Mouse (Mus musculus): Measurements from ENCODE around the gene Ano2. TPM values are rescaled to one million over a fixed set of nuclear protein-coding genes. Genes with fewer than 3 reads are reported as not detected.

Ano2 gene
- total RNA-seq, 2 experiments from 2014 or later: not detected

DNA sequence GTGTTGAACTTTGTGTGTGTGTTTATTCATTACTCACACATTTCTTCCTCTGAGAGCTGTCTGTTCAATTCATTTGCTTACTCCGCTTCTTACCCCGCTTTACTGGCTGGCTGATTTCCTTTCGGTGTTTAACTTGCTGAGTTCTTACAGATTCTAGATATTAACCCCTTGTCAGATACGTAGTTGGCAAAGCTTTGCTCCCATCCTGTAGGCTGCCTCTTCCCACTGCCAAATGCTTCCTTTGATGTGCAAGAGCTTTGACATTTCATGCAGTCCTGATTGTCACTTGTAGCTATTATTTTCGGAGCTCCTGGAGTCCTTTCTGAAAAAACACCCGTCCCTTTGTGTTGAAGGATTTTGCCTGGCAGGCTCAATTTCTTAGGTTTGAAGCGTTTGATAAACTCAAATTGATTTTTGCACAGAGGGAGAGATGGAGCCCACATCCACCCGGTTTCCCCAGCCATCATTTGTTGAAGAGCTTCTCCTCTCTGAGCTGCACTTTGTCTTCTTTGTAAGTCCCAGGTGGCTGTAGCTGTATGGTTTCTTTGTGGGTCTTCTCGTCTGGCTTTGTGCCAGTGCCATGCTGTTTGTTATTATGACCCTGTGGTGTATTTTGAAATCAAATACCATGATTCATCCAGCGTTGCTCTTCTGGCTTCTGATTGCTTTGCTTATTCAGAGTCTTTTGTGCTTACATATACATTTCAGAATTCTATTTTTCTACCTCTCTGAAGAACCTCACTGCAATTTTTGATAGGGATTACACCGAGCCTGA, 47.5 kb downstream of the Ano2 start:
- intact Hi-C loops (cut with DNase I): no loop called here
- no peak for DNase-seq (ENCODE audit: low spot score)

DNA sequence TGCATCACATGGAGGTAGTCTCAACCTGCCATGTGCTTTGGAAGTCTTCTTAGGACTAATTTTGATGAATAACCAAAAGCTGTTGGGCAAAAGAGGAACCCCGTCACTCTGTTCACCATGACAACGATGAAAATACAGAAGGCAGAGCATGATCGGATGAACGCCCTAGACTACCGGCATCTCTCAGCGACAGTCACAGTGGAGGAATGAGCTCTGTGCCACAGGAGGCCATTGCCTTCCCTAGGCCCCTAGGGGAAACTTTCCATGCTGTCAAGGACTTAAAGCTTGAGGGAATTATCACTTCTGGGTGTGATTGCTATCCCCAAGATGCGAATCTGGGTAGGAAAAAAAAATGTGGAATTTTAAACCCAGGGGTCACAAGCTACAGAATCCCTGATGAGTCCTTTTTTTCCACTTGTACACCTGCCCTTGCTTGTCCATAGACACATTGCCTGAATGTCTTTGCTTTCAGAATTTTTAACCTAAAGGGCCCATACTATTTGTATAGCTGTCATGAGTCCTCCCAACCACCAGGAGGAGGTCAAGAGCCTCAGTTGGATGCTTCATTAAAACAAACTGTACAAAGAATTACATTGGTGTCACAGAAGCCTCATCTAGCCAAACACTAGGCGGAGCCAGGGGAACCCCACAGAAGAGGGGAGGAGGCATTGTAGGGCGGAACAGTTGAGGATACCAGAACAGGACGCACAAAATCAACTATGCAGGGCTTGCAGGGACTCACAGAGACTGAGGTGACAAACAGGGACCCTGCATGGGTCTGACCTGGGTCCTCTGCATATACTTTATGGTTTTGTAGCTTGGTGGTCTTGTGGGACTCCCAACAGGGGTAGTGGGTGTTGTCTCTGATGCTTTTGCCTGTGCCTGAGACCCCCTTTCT, 53.2 kb downstream of the Ano2 start:
- DNase-seq (ENCODE audit: low spot score): no peak
- intact Hi-C loops (cut with DNase I): loop anchor here (5.0 to 10.0 kb wide), 2 partner anchors 301 to 429 kb away; no protein-coding TSS in a partner anchor

DNA sequence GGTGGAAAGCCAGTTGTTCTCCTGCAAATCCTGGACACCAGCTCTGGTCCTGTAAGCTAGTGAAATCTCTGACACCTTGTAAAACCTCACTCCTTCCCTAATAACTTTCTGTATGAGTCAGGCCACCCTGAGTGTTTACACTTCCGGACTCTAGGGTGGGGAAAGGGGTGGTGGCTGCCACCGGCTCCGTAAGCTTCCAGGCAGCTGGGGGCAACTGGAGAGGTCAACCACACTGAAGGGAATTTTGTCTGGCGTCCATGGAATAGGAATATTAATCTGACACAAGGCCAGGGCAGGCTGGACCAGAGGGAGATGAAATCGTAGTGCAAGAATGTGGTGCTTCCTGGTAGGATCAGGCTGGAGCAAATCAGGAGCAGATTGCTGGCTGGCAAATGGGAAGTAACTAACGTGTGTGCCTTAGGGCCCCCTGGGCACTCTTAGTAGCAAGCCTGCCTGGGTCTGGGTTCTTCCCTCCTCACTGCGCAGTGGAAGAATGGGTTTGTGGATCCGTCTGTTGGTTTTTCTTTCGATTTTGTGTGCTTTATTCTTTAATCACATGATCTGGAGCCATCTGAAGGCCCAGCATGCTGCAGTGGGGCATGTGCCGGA, 57.2 kb downstream of the Ano2 start:
- DNase-seq (ENCODE audit: low spot score): no peak
- intact Hi-C loops (cut with DNase I): loop anchor here (10.0 kb wide), 1 partner anchor 297 kb away; no protein-coding TSS in a partner anchor

DNA sequence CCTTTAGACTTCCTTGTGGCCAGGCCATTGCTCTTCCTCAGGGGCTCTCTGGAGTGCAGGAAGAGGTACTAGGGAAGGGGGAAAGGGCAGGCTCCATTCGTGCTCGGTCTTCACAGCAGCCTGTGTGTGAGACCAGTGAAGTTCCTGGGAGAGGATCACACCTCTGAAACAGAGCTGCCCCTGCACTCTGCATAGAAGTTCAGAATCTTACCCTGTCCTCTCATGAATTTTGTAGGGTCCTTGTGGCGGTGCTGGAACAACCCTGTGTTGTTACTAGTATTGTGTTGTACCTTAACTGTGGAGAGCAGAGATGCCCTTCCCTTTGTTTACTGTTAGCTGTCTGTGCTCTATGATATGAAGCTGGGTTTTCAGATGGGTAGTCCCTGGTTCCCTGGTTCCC, 58.4 kb downstream of the Ano2 start:
- intact Hi-C loops (cut with DNase I): loop anchor here (10.0 kb wide), 1 partner anchor 296 kb away; no protein-coding TSS in a partner anchor
- DNase-seq (ENCODE audit: low spot score): no peak

DNA sequence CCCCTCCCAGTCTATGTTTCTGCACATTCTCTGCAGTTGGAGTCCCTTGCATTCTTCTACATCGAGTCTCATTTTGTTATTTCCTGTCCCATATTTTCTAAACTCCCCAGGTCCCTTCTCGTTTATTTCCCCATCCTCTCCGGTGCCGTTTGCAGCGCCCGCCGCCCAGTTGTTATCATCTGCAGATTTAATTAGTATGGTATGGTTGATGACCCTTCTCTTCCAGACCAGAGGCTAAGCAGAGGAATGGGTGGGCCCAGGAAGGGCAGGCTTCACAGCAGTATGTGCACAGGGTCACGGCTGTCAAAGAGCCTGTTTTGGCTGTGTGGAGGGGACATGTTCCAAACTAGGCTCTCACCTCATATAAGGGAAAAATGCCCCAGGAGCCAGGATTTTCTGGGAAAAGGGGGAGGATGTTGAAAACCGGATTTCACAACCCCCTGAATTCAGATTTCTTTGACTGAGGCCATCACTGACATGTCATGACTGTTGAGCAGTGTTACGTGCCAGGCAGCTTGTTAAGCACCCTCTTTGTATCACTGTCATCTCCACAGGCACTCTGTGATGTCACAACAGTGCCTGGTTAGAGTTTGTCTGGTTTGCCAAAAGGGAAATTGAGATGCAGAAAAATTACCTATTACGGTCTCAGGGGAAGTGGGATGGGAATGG, 72.8 kb downstream of the Ano2 start:
- DNase-seq (ENCODE audit: low spot score): no peak

DNA sequence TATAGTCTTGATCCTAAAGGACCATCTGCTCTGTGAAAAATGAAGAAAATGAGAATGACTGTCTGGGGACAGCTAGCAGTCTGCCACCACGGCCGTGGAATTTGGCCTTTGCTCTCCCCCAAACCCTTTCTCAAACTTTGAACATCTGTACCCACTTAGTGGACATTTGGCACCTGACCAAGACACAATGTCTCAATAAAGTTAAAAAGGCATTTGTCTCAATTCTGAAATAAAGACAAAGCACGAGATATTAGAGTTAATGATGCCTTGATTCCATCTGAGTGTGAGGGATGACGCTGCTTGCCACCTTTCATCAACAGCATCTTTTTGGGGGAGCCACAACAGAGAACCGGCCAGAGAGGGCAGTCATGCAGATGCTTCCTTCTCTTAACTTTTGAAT, 83.0 kb downstream of the Ano2 start:
- DNase-seq (ENCODE audit: low spot score): no peak
- intact Hi-C loops (cut with DNase I): no loop called here

More for the DNA sequence above, 72.8 kb downstream of the Ano2 start:
- intact Hi-C loops (cut with DNase I): no loop called here

DNA sequence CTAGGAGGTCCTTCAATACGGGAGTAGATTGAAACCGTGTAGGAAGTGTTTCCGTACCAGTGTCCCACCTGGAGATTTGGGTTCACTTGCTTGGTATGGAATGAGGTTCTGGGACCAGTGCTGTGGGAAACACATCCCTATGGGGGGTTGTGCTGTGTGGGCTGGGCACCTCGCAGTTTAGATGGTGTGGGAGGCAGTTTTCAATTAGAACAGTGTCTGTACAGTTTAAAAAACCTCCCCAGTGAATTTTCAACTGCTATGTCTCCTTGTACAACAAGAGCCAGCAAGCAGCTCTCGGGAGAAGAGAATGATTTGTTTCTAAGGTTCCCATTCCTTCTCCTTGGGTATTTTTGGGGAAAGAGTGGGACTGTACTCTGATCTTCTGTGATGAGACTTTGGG, 86.1 kb downstream of the Ano2 start:
- DNase-seq (ENCODE audit: low spot score): no peak
- intact Hi-C loops (cut with DNase I): no loop called here

DNA sequence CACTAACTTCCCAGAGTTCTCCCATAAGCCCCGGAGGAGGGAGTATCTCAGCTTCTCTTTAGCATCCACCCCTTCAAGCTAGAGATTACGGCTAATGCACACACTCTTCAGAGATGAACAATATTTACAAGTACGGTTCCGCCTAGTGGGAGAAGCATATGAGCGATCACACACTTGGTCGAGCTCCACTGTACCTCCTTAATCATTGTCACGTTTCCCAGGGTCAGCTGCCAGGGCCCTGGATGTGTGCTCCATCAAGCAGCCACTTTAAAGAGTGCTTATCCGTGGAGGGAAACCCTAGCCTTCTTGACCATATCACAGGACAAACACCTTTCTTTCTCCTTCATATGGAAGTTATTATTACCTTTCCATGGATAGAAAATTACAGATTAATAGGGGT, 112.7 kb downstream of the Ano2 start:
- intact Hi-C loops (cut with DNase I): no loop called here
- DNase-seq (ENCODE audit: low spot score): no peak

DNA sequence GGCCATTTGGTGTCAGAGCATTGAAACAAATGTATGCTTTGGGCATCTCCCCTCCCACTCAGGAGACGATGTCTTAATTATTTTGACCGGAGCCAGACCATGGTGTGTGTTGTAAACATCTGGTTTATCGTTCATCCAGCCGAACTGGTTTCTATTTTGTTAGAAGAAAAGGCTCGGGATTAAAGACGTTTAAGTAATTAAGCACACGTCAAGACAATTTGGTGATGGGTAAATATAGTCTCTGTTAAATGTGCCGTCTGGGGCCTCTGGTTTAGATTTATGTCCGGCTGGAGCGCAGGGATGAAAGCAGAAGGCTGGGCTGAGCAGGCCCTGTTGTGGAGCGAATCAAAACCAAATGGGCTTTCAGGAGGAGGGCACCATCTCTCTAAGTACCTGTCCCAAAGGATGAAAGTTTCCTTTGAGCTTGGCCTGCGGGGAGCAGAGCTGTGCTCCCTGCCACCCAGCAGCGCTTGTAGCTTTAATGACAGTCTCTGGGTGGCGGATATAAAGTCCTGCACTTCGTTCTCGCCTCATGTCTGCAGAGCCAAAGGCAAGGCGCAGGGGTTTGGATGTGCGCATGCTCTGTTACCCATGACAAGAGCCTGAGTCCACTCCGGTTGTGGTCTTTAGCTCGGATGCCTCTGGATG, 113.3 kb downstream of the Ano2 start:
- intact Hi-C loops (cut with DNase I): no loop called here
- DNase-seq (ENCODE audit: low spot score): no peak

DNA sequence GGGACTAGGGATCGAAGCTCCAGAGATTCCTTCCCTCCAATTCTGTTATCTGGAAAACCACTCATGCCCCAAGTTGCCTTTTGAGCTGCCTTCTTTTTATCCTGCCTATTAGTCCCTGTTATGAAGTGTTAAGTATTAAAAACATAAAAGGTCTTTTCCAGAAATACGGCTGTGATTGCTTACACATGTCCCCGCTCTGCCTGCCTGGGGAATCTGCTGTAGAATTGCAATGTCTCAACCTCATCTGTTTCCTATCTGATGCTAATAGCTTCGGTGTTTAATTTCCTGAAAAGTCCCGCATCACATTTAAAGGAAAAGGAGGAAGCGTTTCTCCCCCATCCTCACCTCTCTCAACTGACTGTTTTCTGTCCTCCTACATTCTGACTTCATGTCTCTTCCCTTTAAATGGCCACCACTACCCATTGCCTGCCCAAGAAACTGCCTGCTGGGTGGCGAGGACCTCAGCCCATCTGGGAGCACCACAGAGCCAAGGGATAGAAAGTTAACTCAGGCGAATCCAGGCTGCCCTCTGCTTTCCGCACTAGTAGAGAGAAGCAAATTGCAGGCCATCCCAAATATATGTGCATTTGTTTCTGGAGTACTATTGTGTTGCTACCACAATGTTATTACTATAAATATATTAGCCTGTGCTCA, 118.9 kb downstream of the Ano2 start:
- DNase-seq (ENCODE audit: low spot score): no peak
- intact Hi-C loops (cut with DNase I): no loop called here

DNA sequence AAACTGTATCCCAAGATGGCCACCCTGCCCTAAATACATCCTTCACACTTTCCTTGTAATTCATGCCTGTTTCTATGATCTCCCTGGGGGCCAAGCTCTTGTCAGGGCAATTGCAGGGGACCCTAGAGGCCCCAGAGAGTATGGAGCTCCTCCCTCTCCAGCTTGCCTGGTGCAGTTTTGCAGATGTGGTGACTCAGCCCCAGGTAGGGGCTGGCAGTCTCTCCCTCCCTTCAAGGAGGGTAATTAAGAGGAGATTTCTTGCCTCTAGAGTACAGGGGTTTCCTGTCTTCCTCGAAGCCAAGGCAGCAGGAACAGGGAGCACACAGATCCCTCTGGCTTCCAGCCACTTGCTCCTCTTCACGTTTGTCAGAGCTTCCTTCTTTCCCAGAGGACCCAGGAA, 121.2 kb downstream of the Ano2 start:
- DNase-seq (ENCODE audit: low spot score): no peak
- intact Hi-C loops (cut with DNase I): no loop called here

DNA sequence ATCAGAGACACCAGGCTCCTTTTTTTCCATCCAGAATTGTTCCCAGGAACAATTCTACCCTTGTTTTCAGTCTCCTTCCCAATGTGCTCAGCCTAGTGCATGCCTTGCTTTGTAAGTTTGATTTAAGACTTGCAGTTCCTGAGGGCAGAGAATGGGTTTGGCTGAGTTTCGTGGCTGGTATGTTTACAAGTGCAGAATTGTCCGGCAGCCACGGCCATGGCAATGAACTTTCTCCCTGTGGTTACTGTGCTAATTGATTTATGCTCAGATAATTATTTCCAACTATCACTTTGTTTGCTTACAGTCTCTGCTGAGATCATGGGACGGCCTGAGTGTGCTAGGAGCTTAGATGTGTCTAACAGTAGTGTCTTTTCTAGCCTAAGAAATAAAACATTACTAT, 147.9 kb downstream of the Ano2 start:
- no peak for DNase-seq (ENCODE audit: low spot score)
- intact Hi-C loops (cut with DNase I): no loop called here

DNA sequence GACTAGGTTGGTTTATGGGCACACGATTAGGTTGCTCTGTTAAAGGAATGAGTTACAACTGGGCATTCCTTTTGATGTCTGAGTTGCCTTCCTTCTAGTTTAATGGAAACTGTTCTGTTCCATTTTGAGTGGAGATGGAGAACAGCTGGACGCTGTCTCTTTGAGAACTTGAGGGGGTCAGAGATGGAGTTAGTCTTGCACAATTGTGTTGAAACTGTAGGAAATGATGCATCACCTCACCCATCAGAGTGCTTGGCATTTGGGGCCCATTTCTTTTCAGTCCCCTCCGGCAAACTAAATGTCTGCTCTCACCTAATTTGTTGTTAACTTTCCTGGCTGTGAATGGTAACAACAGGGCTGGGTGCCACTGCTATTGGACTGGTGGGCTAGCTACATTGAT, 151.1 kb downstream of the Ano2 start:
- intact Hi-C loops (cut with DNase I): no loop called here
- DNase-seq (ENCODE audit: low spot score): no peak

DNA sequence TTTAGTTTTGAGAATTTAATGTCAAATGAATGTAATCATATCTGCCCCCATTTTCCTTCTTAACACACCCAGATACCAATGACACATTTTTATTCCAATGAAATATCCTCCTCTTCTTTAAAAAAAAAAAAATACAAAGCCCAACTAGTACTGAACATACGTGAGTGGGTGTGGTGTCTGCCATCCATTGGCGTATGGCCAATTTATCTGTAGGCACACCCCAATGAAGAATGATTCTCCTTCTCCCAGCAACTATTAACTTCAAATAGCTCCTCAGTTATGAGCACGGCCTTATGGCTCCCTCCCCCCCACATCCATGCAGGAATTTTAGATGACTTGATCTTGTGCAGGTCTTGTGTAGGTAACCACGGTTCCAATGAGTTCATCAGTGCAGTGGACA, 161.0 kb downstream of the Ano2 start:
- intact Hi-C loops (cut with DNase I): no loop called here
- no peak for DNase-seq (ENCODE audit: low spot score)

DNA sequence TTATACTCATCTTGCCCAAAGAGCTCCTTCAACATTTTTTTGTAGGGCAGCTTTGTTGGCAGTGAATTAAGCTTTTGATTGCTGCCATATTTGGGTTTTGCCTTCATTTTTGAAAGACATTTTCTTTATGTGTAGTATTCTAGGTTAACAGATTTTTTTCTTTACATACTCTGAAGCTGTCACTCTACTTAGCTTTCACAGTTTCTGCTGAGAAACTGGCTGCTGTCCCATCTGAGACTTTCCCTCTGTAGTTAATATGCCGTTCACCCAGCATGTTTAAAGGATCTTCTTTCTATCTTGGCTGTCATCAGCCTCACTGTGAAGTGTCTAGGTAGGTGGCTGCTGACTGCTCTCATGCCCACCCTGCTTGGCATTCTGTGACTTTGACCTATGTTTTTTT, 168.1 kb downstream of the Ano2 start:
- intact Hi-C loops (cut with DNase I): no loop called here
- DNase-seq (ENCODE audit: low spot score): no peak

DNA sequence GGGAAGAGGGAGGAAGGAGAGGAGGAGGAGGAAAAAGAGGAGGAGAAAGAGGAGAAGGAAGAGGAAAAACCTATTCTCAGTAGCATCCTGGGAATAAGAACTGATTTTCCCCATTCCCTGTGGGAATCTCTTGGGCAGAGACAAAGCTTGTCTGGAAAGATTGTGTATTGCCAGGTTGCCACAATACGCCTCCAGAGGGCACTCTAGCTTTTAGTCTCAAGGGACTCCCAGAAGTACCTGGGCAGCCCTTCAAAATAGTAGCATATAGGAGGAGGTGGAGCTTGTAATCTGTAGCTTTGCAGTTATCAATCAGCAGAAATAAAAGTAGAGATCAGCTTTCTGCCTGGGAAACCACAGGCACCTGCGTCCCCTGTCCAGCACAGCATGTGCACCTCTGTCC, 178.3 kb downstream of the Ano2 start:
- intact Hi-C loops (cut with DNase I): loop anchor here (2.0 to 10.0 kb wide), 3 partner anchors 298 to 606 kb away; partner anchors contain the start of gene Ntf3
- no peak for DNase-seq (ENCODE audit: low spot score)

DNA sequence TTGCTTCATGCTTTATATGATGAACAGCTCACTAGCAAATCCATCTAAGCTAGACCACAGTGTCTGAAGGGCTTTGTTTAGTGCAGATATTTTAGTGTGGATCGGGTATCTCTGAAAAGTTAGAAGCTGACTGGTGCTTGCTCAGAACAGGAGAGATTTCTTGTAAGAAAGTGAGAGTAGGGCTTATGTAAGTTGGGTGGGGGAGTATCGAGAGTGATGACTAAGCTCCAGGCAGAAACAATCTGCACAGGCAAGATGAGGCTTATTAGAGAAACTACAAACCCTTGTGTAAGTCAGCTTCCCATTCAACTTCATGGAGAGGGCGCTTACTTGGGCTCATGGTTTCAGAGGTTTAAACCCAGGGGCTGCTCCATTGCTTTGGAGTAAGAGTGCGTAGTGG, 181.3 kb downstream of the Ano2 start:
- DNase-seq (ENCODE audit: low spot score): no peak
- intact Hi-C loops (cut with DNase I): no loop called here

DNA sequence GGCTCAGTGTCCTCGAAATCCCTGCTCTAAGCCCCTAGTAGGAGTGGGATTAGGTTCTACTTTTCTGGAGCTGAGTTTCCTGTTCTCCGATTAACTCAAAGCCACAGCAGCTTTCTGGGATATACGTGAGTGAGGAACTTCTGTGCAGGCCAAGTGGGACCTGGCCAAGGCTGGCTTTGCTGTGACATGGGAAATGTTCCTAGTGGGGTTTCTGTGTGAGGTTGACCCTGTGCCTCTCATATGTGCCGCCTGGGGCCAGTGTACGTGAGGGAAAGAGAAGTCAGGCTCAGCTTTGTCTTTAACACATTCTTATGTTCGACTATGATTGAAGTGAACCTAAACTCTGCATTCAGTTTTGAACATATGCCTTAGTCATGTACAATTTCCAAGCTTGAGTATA, 184.5 kb downstream of the Ano2 start:
- intact Hi-C loops (cut with DNase I): no loop called here
- no peak for DNase-seq (ENCODE audit: low spot score)

DNA sequence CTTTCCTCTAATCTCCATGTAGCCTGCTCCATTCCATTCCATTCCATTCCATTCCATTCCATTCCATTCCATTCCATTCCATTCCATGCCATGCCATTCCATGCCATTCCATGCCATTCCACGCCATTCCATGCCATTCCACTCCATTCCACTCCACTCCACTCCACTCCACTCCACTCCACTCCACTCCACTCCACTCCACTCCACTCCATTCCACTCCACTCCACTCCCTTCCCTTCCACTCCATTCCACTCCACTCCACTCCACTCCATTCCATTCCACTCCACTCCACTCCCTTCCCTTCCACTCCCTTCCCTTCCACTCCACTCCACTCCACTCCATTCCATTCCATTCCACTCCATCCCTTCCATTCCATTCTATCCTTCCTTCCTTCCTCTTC, 186.7 kb downstream of the Ano2 start:
- intact Hi-C loops (cut with DNase I): no loop called here

More for the DNA sequence above, 186.7 kb downstream of the Ano2 start:
- DNase-seq (ENCODE audit: low spot score): no peak
